Mouse (Mus musculus): ENCODE measurements at regions not wholly inside any gene's neighbourhood (a gene's known extent, or its start where the extent isn't known, plus 50 kb on each side); places are given as distances from the start of the nearest gene placed in this dataset.

DNA sequence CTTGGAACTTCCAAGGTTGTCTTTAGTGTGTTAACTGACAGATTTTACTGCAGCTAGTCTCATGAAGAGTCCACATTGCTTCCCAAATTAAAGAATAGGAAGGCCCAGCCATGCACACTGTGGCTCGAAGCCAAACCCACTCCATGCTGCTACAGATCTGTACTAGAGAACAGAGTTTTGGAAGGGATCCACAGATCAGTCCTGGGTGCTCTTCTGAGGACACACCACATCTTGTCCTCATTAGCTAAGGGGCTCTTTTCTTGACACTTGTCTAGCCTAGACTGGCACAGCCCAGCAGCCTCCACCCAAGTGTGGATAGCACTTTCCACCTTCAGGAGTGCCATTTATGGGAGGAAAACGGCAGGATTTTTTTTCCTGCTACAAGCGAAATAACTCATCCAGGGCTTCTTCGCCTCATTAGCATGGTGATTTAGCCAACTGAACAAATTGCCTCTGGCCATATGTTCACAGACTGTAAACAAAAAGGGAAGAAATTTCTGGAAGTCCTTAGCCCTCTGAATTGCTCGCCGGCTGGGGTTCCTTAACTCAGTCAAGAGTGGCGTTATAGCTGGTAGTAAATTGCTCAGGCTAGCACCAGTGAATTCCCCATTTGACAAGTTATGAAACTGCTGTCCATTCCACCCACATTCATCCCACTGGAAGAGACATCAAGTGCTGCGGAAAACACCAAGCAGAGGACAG lies 690.4 kb downstream of the Defb40 start:
- ATAC-seq (ENCODE audit: low FRiP score): no peak; the same call in 1 of the 2 replicates
- Histone ChIP-seq H3K36me3 (no peaks in the 10 kb centered on the region), H3K4me2 (replicated peaks) (no peak overlapping the region), H3K27me3 (no peaks in the 10 kb centered on the region), H3K9me3 (replicated peaks) (no peaks in the 10 kb centered on the region), H3K9ac (no peak overlapping the region), H3K4me1 (no peaks in the 10 kb centered on the region), H3K4me3 (no peak overlapping the region), H3K27ac (no peak overlapping the region)
- WGBS: 73% methylated on average over 8 of the region's 8 CpGs

DNA sequence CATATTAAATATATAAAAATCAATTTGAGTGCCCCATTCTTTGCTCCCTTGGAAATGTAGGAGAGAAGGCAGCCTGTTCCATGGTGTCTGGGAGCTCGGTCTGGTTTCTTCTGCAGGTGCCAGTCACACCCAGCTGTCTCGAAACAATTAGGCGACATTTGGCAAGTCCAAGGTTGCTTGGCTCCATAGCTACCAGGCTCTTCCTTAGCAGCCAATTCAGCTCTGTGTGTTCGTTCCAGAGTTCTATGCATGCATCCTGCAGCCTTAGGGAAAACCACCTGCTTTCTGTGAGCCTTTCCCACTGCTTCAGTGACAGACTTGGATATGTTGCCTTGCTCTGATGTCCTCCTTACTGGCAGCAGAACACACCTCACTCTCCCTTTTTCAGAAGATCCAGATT lies 698.1 kb downstream of the Defb40 start:
- H3K9me3 ChIP-seq (replicated peaks): no peaks in the 10 kb centered on the region
- H3K4me3 ChIP-seq: no peak overlapping the region
- 86% methylated on average over 4 of the region's 4 CpGs for WGBS
- ATAC-seq (ENCODE audit: low FRiP score): no peak
- no peak overlapping the region for H3K4me2 ChIP-seq (replicated peaks)
- no peaks in the 10 kb centered on the region for H3K27me3 ChIP-seq
- H3K27ac ChIP-seq: no peak overlapping the region
- H3K4me1 ChIP-seq: no peaks in the 10 kb centered on the region
- H3K9ac ChIP-seq: no peak overlapping the region
- H3K36me3 ChIP-seq: no peaks in the 10 kb centered on the region

DNA sequence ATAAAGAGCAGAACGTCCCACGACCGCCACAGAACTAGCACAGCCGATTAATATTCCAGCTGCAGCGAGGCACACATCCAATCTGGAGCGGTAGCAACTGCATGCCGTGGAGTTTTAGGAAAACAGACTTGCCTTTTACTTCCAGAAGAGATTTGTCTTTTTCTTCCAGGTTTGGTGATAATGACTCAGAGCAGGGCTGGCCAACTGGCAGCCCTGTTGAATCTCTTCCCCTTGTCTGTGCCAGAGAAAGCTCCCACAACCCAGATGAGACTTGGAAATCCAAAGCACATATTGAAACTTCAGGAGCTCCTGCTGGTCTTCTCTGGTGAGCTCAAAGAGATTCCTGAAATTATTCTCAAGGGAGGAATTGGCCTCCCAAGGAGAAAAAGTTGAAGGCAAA lies 709.8 kb downstream of the Defb40 start:
- no peak overlapping the region for H3K27ac ChIP-seq
- no peak overlapping the region for H3K9ac ChIP-seq
- no peak for ATAC-seq (ENCODE audit: low FRiP score)
- no peaks in the 10 kb centered on the region for H3K27me3 ChIP-seq
- no peaks in the 10 kb centered on the region for H3K36me3 ChIP-seq
- 82% methylated on average over 7 of the region's 7 CpGs for WGBS
- no peaks in the 10 kb centered on the region for H3K4me1 ChIP-seq
- no peak overlapping the region for H3K4me2 ChIP-seq (replicated peaks)
- H3K9me3 ChIP-seq (replicated peaks): no peaks in the 10 kb centered on the region
- no peak overlapping the region for H3K4me3 ChIP-seq

DNA sequence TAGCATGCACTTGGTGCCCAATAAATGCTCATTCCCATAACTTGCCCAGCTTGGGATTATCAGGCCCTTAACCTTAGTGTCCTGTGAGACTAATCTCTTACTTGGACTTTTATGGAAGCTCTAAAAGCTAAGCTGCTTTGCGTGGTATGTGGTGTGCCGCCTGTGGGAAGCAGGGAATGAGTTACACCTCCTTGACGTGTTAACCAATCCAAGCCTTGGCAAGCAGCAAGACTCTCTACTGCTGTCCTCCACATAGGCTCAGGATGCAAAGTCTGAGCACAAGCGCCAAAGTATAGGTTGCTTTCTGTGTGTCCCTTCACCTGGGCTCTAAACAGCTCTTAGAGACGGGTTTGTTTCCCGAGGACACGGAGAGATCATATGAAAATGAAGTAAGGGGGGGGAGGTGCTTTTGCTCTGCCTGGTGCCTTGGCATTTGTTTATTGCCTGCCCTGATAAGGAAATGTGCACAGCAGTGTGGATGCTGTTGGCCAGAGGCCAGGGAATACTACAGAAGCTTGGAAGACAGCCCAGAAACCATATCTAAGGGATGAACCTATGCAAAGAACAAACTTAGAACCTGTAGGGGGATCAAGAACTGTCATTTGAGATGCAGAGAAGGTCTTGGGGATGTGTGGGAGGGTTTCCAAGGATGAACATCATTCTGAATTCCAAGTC lies 719.6 kb downstream of the Defb40 start:
- H3K9ac ChIP-seq: no peak overlapping the region
- no peak overlapping the region for H3K4me2 ChIP-seq (replicated peaks)
- no peak overlapping the region for H3K4me3 ChIP-seq
- H3K4me1 ChIP-seq: no peaks in the 10 kb centered on the region
- whole genome bisulfite sequencing: 87% methylated on average over 7 of the region's 7 CpGs
- H3K27me3 ChIP-seq: no peaks in the 10 kb centered on the region
- ATAC-seq (ENCODE audit: low FRiP score): no peak
- no peak overlapping the region for H3K27ac ChIP-seq
- H3K36me3 ChIP-seq: no peaks in the 10 kb centered on the region
- no peaks in the 10 kb centered on the region for H3K9me3 ChIP-seq (replicated peaks)

DNA sequence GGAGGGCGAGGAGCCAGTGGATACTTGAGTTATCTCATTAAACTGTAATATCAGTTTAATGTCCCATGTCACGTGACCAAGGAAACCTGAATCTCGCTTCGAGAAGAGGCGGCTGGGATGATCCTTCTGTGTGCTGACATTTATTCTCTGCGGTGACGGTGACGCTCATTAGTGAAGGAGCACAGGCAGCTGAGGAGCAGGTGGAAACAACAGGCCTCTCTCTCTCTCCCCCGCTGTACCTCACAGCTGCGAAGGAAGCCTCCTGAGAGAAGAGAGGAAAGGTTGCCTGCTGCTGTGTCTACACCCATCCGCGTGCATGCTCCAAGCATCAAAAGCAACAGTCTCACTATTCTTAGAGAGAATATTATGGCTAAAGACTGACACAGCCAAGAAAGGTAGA lies 731.8 kb downstream of the Defb40 start:
- no peak overlapping the region for H3K4me2 ChIP-seq (replicated peaks)
- H3K36me3 ChIP-seq: no peaks in the 10 kb centered on the region
- H3K9me3 ChIP-seq (replicated peaks): no peaks in the 10 kb centered on the region
- 74% methylated on average over 12 of the region's 12 CpGs for WGBS
- H3K9ac ChIP-seq: no peak overlapping the region
- H3K4me1 ChIP-seq: no peaks in the 10 kb centered on the region
- H3K27me3 ChIP-seq: no peaks in the 10 kb centered on the region
- no peak overlapping the region for H3K4me3 ChIP-seq
- ATAC-seq (ENCODE audit: low FRiP score): peak; percentile 63
- no peak overlapping the region for H3K27ac ChIP-seq

DNA sequence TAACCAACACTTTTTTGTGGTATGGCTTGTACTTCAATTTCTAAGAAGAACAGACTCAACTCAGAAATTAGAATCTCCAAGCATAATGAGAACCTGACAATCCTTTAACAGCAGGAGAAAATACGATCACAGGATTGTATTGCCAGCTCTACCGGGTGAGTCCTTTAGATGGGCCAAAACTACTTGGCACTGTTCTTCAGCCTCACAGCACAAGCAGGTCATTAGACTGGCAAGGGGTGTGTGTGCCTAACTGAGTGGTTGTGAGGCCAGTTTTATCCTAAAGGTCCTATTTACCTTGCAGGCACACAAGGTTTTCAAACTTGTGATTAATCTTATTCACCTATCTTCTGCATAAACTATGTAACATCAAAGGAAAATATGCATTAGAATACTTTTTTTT lies 760.5 kb downstream of the Defb40 start:
- no peak overlapping the region for H3K4me2 ChIP-seq (replicated peaks)
- H3K9me3 ChIP-seq (replicated peaks): no peaks in the 10 kb centered on the region
- WGBS: 87% methylated on average over 2 of the region's 2 CpGs
- no peaks in the 10 kb centered on the region; the same call in 1 of the 2 replicates for H3K4me1 ChIP-seq
- no peaks in the 10 kb centered on the region for H3K36me3 ChIP-seq
- no peak overlapping the region for H3K9ac ChIP-seq
- H3K4me3 ChIP-seq: no peak overlapping the region
- H3K27me3 ChIP-seq: no peaks in the 10 kb centered on the region
- ATAC-seq (ENCODE audit: low FRiP score): no peak
- H3K27ac ChIP-seq: no peak overlapping the region

DNA sequence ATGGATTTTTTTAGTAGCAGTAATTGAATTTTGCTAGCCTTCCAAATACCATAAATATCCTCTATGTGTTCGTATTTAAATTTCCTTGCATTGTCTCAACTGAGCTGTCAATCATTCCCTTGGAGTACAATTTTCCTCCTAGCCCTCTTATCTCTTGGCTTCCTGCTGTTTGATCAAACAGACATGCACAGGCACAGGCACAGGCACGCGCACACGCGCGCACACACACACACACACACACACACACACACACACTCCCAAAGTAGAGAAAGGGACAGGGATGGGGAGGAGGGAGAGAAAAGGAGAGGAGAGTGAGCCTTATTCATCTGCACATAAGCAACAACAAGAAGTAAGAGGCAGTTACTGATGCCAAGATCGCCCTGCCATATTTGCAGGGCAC lies 760.9 kb downstream of the Defb40 start:
- H3K27ac ChIP-seq: no peak overlapping the region
- H3K36me3 ChIP-seq: no peaks in the 10 kb centered on the region
- H3K9me3 ChIP-seq (replicated peaks): no peaks in the 10 kb centered on the region
- no peak overlapping the region for H3K4me2 ChIP-seq (replicated peaks)
- no peak overlapping the region for H3K9ac ChIP-seq
- peak; percentile 13; the same call in 1 of the 2 replicates for ATAC-seq (ENCODE audit: low FRiP score)
- H3K4me3 ChIP-seq: no peak overlapping the region
- WGBS: 84% methylated on average over 7 of the region's 7 CpGs
- H3K4me1 ChIP-seq: no peaks in the 10 kb centered on the region; the same call in 1 of the 2 replicates
- H3K27me3 ChIP-seq: no peaks in the 10 kb centered on the region

DNA sequence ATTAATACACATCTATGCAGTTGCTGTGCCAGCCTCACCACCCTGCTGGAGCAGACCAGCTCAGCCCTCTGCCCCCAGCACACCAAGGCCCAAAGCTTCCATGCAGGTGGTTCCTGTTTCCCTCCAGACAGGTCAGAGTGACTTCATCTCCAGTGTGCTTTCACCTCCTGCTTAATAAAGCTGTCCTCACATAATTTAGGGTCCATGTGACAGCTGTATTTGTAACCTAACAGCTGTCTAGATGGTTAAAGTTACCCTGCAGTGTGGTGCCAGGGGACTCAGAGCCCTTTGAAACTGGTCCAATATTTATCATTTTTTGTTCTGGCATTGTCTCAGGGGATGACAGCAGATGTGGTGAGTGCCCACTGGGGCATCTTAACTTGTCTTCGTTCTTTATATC lies 761.5 kb downstream of the Defb40 start:
- H3K4me3 ChIP-seq: no peak overlapping the region
- 73% methylated on average over 1 of the region's 1 CpGs for WGBS
- H3K36me3 ChIP-seq: no peaks in the 10 kb centered on the region
- no peak overlapping the region for H3K27ac ChIP-seq
- H3K4me1 ChIP-seq: no peaks in the 10 kb centered on the region; the same call in 1 of the 2 replicates
- no peak overlapping the region for H3K9ac ChIP-seq
- H3K27me3 ChIP-seq: no peaks in the 10 kb centered on the region
- no peak overlapping the region for H3K4me2 ChIP-seq (replicated peaks)
- no peak for ATAC-seq (ENCODE audit: low FRiP score)
- no peaks in the 10 kb centered on the region for H3K9me3 ChIP-seq (replicated peaks)

DNA sequence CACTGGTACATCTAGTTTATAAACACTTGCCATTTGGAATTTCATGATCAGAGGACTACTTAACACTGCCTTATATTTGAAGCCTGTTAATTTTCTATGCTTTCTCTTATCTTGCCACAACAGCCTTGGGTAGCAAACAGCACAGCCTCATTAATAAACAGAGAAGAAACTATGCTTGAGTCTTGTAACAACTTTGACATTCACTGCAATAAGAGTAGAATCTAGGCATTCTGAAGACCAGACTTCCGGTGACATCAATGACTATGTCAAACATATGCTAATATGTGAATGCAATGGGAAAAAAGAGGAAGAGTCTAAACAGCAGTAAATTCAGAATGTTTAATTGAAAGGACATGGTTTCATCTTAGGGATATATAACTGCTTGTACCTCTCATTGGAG lies 768.0 kb downstream of the Defb40 start:
- Histone ChIP-seq H3K9me3 (replicated peaks) (no peaks in the 10 kb centered on the region), H3K27me3 (no peaks in the 10 kb centered on the region), H3K36me3 (no peaks in the 10 kb centered on the region), H3K4me1 (no peaks in the 10 kb centered on the region), H3K4me2 (replicated peaks) (no peak overlapping the region), H3K27ac (no peak overlapping the region), H3K4me3 (no peak overlapping the region), H3K9ac (no peak overlapping the region)
- ATAC-seq (ENCODE audit: low FRiP score): no peak
- WGBS: 86% methylated on average over 1 of the region's 1 CpGs

DNA sequence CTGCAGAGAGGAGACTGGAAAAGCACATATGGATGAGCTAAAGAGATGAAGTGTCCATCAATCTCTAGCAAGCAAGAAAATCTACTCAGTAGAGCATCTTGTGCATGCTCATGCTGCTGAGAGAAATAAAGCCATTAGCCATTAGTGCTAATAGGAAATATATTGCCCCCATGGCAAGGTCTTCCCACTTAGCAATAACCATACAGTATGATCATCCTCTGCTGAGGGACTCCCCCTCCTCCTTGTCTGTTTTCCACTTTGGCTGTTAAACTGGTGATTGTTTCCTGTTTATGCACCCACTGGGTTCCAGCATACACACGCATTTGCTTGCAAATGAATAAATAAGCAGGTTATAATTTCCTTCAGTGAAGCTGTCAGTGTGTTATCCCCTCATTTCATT lies 769.4 kb downstream of the Defb40 start:
- no peak overlapping the region for H3K9ac ChIP-seq
- no peak overlapping the region for H3K27ac ChIP-seq
- 72% methylated on average over 1 of the region's 1 CpGs for WGBS
- no peaks in the 10 kb centered on the region for H3K9me3 ChIP-seq (replicated peaks)
- H3K27me3 ChIP-seq: no peaks in the 10 kb centered on the region
- H3K4me3 ChIP-seq: no peak overlapping the region
- no peaks in the 10 kb centered on the region for H3K4me1 ChIP-seq
- H3K4me2 ChIP-seq (replicated peaks): no peak overlapping the region
- ATAC-seq (ENCODE audit: low FRiP score): no peak
- no peaks in the 10 kb centered on the region for H3K36me3 ChIP-seq

DNA sequence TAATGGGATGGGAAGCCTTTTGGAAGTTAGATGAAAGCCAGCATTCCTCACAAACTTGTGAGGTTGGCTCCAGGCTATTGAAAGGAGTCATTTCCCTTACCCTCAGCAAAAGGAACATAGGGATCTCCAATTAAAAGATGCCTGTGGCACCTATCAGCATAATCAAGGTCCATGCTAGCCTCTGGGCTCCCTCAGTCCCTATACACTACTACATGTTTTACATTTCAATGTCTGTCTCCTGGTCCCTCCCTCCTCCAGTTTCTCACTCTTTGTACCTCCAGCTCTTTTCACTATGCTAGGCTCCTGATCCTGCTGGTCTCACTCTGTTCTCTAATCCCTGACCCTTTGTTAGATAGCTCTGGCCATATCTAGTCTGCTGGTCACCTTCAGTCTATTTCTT lies 790.6 kb downstream of the Defb40 start:
- no peak for ATAC-seq (ENCODE audit: low FRiP score)
- Histone ChIP-seq H3K4me2 (replicated peaks) (no peak overlapping the region), H3K9ac (no peak overlapping the region), H3K36me3 (no peaks in the 10 kb centered on the region), H3K9me3 (replicated peaks) (no peaks in the 10 kb centered on the region), H3K4me3 (no peak overlapping the region), H3K27me3 (no peaks in the 10 kb centered on the region), H3K4me1 (no peaks in the 10 kb centered on the region), H3K27ac (no peak overlapping the region)

DNA sequence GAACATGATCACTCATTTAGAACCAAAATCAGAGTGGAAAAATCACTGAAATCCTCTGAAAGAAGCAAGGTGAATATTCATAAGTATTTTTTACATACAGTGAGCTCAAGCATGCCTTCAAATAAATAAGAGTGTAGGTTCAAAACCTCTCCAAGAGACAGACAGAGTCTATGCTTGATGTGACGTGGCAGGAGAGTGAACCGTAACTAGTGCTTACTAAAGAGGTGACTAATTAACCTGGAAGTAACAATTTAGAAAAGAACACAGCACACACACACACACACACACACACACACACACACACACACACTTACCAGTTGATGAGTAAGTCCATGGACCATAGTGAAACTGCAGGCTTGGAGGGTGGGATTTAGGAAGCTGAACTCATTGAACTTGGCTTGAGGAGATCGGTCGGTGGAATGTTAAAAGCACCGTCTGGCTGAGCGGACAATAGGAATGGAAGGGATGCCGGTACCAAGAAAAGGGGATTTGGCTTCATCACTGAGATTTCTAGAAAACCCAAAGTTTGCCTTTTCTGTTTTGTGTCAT lies 802.4 kb downstream of the Defb40 start:
- H3K36me3 ChIP-seq: no peaks in the 10 kb centered on the region
- H3K4me3 ChIP-seq: no peak overlapping the region
- H3K9ac ChIP-seq: no peak overlapping the region
- no peaks in the 10 kb centered on the region for H3K4me1 ChIP-seq
- 90% methylated on average over 7 of the region's 7 CpGs for WGBS
- no peak overlapping the region for H3K27ac ChIP-seq
- no peaks in the 10 kb centered on the region for H3K9me3 ChIP-seq (replicated peaks)
- H3K27me3 ChIP-seq: no peaks in the 10 kb centered on the region
- ATAC-seq (ENCODE audit: low FRiP score): no peak
- H3K4me2 ChIP-seq (replicated peaks): no peak overlapping the region

DNA sequence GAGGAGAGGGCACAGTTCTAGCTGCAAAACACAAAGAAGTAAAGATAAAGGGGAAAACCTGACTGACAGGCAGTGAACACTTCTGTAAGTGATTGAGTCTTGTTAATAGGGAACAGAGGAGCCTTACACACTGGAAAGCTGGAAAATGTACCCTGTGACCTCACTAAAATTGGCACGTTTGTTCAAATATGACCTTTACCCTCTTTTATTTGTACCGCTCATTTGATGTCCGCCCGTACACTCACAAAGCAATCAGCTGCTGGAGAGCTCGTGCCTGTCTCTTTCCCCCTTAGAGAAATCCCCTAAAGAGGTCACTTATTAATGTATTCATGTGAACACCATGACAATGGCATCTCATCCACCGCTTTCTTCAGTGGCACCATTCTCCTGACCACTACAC lies 819.4 kb downstream of the Defb40 start:
- Histone ChIP-seq H3K9me3 (replicated peaks) (no peaks in the 10 kb centered on the region), H3K4me2 (replicated peaks) (no peak overlapping the region), H3K4me3 (no peak overlapping the region), H3K36me3 (no peaks in the 10 kb centered on the region), H3K27me3 (no peaks in the 10 kb centered on the region), H3K9ac (no peak overlapping the region), H3K4me1 (peaks cover 4% of the 10 kb centered on the region), H3K27ac (no peak overlapping the region)
- 24% methylated on average over 6 of the region's 6 CpGs for WGBS
- no peak for ATAC-seq (ENCODE audit: low FRiP score)

Measured in hindbrain, embryonic 12.5 days (tissue).